ENCODE assay signal across 8 mouse cellular contexts in the genomic region with DNA sequence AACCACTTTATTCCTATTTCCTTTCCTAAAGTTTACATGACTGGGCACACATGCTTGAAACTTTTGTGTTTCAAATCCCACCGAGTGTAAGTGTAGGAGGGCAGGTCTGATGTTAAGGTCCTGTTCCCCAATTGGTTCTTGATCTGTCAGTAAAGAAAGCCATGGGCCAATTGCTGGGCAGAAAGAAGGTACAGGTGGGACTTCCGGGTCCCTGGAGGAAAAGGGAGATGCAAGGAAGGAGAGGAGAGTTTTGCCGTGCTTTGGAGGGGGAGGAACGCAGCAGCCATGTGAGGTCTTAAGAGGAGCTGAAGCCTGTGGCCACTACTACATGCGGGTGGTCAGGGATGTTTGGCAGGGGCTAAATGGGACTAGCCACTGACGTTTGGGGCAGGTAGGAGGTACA. TPM values are rescaled to one million over a fixed set of nuclear protein-coding genes. Genes with fewer than 3 reads are reported as not detected.
DNase-seq lines count a peak whose midpoint lies in the region; ATAC-seq lines count a peak whose summit lies in the region.

No protein-coding gene starts in this region.

- H3K36me3 ChIP-seq in lung, embryonic 16.5 days (ENCODE audit: control insufficient read depth, insufficient read depth, low read length): no peaks in the 10 kb centered on the region

- H3K27ac ChIP-seq in lung, embryonic 16.5 days (ENCODE audit: low read length): peak overlapping the region; percentile 34

- ATAC-seq in lung, embryonic 16.5 days (ENCODE audit: low read depth): no peak
- ATAC-seq in activated CD4-positive, CD25-positive, alpha-beta regulatory T cell, adult 4 months: peak; percentile 88
- ATAC-seq in neutrophil, adult 5-6 weeks (ENCODE audit: extremely low read depth, insufficient number of reproducible peaks, low FRiP score, poor library complexity, severe bottlenecking): peak; percentile 36

- DNase-seq in lung, postnatal 14 days: no peak
- peak; percentile 70 for DNase-seq in induced T-regulatory cell, adult 2 months (ENCODE audit: low read depth)
- DNase-seq in left cerebral cortex, adult 9 months (ENCODE audit: low spot score in 2 of 2): no peak
- DNase-seq in gastrocnemius, adult 8-10 months (ENCODE audit: low spot score in 2 of 2): no peak
- no peak for DNase-seq in urinary bladder, adult 2 months (ENCODE audit: low spot score)

- WGBS in lung, embryonic 16.5 days: 49% methylated on average over 6 of the region's 6 CpGs

- no peak overlapping the region for H3K9ac ChIP-seq in lung, embryonic 16.5 days (ENCODE audit: low read length)

- H3K4me1 ChIP-seq in lung, embryonic 16.5 days (replicated peaks; ENCODE audit: control insufficient read depth, insufficient read depth, low read length): peaks cover 11% of the 10 kb centered on the region

- 0 out of 2 replicates have a peak overlapping the region, but pooled peaks have one; percentile 12 for H3K4me3 ChIP-seq in lung, embryonic 16.5 days (ENCODE audit: low read length)

- H3K4me2 ChIP-seq in lung, embryonic 16.5 days (ENCODE audit: low read depth, low read length): 0 out of 2 replicates have a peak overlapping the region, but pooled peaks have one; percentile 4

- H3K9me3 ChIP-seq in lung, embryonic 16.5 days (ENCODE audit: control insufficient read depth, low read length): no peaks in the 10 kb centered on the region

- no peaks in the 10 kb centered on the region for H3K27me3 ChIP-seq in lung, embryonic 16.5 days (ENCODE audit: control insufficient read depth, insufficient read depth, low read depth, low read length)

RNA-seq across cellular contexts. Expression of a gene that starts 35.7 kb away (rescaled TPM):
- 0.44 and 1.6 TPM in 2 replicates for polyA plus RNA-seq in lung, embryonic 16.5 days (2015; fragmentation: Nextera tagmentation; extraction: Ambion mirVana)
- polyA plus RNA-seq in activated CD4-positive, CD25-positive, alpha-beta regulatory T cell, adult 4 months (2017; shearing (Covaris generic)): 1 to 10 TPM in 1 of 2 experiments, not detected in 1; 1.0 TPM
- 1.0 and 2.3 TPM in 2 replicates for total RNA-seq in neutrophil, adult 5-6 weeks (2017)
- under 1 TPM in 2 of 4 experiments, not detected in 2; 0.10 to 0.48 TPM for total RNA-seq in gastrocnemius, adult 8-10 months (2022)
- polyA plus RNA-seq in urinary bladder, adult 2 months (2012; rRNA removed): 0.90 and 1.0 TPM in 2 replicates

RNA-seq across cellular contexts. Expression of a gene that starts 48.6 kb away (rescaled TPM):
- polyA plus RNA-seq in lung, embryonic 16.5 days (2015; fragmentation: Nextera tagmentation; extraction: Ambion mirVana): 8.9 and 9.2 TPM in 2 replicates
- polyA plus RNA-seq in activated CD4-positive, CD25-positive, alpha-beta regulatory T cell, adult 4 months (2017; shearing (Covaris generic)): 10 to 100 TPM; 18.6 to 30.1 TPM
- total RNA-seq in neutrophil, adult 5-6 weeks (2017): 2.9 and 3.1 TPM in 2 replicates
- 1 to 10 TPM in 1 of 4 experiments, under 1 TPM in 3; 0.29 to 1.7 (median 0.76) TPM for total RNA-seq in gastrocnemius, adult 8-10 months (2022)
- polyA plus RNA-seq in urinary bladder, adult 2 months (2012; rRNA removed): 2.0 and 2.1 TPM in 2 replicates
